Mouse (Mus musculus): ENCODE measurements around the gene Nacc1.

The Nacc1 gene

DNA sequence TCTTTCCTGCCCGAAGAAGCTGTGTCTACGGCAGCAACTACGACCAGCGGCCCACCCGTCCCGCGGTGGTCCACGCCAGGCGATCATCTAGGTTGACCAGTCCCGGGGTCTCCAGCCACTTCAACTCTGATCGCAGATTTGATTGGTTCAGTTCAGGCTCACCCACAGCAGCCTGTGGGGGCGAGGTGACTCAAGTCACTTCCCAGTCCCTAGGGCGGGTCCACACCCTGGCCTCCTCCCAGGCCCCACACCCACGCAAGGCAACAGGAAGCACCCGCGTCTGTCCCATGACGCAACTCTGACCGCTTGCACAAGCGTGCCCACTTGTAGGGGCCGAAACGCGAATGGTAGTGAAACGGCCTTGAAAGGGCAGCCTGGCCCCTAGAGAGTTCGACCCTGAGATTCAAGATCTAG is 26.2 kb downstream of the Nacc1 start:
- peak; percentile 97 for DNase-seq

- peak; percentile 83 for DNase-seq
Measured at GRCm38 (mm10) chr8:84660819-84661457, 26.7 kb downstream of the Nacc1 start.

DNA sequence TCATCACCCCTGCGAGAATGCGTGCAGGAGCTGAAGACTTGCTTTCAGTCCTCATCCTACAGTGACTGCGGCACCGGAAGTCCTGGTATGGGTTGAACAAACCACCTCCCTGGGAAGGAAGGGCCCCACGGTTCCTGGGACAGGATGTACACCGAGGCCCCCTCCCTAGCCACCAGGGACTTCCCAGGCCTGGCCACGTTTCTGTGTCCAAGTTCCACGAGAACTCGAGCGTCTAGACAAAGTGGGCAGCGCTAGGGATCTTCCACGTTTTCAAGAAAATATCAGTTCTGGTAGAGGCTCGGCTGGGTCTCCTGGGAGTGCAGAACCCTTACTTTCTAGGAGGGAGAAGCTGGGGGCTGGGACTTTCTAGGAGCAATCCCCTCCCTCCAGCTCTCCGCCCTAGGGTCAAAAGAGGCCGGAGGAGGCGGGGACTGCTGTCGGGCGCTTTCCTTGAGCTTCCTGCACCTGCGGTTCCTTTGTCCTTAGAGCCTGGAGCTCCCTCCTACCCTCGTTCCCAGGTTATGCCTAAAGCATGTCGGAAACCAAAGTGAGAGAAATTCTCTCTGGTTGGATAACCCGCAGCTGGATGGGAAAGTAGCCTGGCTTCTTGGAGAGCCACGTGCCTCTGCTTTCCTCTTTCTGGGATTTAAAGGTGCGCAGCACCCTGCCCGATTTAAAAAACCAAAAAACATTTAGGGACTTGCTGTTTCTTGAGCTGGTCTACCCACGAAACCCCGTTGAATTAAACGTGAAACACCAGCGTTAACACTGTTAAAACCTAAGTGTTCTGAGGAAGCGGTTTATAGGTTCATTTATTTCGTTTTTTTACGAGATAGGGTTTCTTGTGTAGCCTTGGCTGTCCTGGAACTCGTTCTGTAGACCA is 27.5 kb downstream of the Nacc1 start:
- peak; percentile 87 for DNase-seq

- no peak for DNase-seq
Measured at GRCm38 (mm10) chr8:84658951-84659350, 28.7 kb downstream of the Nacc1 start.

DNA sequence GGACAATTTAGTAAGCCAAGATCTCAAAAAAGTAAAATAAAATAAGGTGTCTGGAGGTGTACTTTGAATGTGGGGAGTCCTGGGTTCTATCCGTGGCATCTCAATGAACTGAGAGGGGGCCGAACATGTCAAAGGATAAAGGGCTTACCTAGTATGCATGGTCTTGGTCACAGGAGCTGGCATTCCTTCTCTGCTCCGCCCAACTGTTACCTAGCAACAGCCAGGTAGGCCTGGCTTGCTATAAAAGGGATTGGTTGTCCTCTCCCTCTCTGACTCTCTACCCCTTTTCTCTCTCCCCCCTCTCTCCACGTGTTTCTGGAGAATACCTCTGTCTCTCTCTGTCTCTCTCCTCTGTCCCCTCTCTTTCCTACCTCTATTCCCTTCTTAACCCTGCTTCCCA is 30.0 kb downstream of the Nacc1 start:
- DNase-seq, result peak; percentile 61

- DNase-seq, result no peak
Measured at GRCm38 (mm10) chr8:84657203-84657602, 30.5 kb downstream of the Nacc1 start.

DNA sequence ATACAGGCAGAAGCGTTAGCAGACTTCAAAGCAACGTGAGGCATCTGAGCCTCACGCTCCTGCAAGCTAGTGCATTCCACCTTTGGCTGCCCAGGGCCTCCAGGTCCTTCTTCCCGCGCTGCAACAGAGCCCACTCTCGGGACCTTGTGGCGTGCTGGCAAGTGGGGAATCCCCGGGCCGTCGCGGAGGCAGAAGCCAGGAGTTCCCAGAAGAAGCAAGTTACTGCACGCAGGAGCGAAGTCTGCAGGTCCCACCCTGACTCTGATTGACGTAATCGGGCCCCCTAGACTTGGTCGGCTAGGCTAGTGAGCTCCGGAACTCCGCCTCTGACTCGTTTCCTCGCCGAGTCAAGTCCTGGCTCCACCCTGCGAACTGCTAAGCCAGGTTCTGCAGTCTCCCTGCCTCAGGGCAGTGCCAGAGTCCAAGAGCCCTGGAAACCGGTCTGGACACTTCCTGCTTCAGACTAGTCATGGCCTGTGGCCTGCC is 31.0 kb downstream of the Nacc1 start:
- DNase-seq, result peak; percentile 95

DNA sequence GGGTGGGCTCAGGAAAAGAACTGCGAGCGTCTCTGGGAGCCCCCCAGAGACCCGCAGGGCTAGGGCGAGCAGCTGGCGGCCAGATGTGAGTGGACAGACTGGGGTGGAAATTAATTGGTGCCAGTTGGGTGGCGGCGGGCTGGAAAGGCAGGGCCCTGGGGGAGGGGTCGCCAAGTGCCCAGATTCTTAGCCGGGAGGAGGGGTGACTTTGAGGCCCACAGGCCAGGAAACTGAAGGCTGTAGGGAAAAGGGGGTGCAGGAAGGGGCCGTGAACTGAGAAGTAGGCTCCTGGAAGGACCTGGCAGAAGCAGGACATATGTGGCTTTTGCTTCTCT is 31.5 kb downstream of the Nacc1 start:
- DNase-seq, result peak; percentile 62

DNA sequence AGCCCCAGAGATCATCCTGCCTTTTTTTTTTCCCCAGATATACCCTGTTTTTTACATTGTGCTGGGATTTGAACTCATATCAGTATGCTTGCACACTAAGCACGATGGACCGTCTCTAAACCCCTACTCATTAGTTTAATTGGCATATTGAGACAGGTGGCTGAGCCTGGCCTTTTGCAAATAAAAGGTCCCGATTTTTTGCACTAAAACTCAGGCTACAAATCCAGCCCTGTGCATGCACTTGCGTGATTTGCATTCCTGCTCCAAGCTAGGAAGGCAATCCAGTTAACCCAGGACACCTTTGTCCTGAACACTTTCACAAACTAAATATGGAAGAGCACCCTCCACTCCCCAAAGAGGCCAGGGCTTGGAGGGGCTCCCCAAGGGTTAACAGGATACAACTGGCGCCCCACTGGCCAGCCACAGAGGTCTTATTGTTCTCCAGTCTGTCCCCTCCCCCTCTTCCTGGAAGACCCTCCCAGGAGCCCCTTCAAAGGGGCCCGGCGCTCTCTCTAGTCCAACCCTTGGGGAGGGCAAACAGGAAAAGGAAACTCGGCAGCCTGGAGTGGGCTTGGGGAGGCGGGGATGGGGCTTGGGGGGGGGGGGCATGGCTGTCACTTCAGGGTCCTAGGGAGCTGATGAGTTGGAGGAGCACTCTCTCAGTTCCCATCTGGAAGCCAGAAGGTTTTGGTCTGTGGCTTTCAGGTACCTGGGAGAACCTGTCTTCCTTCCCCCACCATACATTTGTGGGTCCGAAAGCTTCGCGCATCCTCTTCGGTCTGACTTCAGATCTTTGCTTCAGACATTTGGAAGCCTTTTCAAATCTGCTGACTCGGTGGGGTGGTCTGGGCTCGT is 32.1 kb downstream of the Nacc1 start:
- DNase-seq, result peak; percentile 83

DNA sequence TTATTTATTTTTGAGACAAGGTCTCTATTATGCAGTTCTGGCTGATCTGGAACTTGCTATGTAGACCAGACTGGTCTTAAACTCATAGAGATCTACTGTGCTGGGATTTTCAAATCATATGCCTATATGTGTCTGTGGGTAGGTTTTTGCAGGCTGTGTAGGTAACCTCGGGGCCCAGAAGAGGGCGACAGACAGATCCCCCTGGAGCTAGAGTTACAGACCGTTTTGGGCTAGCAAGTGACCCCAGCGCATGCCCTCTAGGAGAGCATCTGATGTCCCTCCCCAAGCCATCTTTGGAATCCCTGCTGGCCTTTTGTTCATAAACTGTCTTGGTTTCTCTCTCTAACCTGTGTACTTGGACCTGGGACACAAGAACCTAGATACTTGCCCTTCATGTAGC is 33.1 kb downstream of the Nacc1 start:
- DNase-seq, result no peak

DNA sequence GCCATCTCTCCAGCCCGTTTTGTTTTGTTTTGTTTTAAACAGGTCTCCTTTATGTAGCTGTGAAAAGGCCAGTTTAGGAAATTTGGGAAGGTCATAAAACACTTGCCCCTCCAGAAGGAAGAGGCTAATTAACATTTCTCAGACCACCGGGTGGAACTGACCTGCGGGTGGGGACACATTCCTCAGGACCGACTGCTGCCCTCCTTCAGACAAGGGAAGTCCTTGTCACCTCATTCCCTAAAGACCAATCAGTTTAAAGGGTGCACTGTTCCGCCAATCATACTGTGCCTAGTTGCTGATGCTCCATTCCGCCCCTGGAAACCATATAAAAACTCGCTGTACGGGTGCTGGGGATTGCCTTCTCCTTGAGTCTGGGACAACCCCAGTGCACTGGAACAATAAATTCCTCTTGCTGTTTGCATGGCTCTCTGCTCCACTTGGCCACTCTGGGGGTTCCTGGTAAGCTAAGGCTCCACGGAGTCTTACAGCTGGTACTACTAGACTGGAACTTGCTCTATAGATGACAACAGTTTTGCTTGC is 34.5 kb downstream of the Nacc1 start:
- no peak for DNase-seq

- DNase-seq, result no peak
Measured at GRCm38 (mm10) chr8:84650213-84650612, 37.4 kb downstream of the Nacc1 start.

DNA sequence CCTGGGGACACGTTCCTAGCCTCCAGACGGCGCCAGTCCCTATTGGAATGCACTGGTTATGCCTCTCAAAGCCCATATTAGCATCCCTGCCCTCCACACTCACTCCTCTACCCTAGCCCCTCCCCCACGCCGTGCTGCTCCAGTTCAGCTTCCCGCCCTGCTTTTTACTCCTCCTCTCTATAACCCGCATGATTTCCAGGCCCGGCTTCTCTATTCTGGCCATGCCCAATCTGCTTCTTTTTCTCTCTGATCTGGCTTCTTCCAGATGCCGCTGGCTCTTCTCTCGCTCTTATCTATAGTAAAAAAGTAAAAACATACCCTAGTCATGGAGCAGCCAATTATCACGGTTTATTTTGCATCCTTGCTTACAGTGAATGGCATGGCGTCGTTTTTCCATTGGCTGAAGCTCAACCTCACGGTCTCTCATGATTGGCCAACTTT is 40.2 kb downstream of the Nacc1 start:
- DNase-seq, result peak; percentile 49

DNA sequence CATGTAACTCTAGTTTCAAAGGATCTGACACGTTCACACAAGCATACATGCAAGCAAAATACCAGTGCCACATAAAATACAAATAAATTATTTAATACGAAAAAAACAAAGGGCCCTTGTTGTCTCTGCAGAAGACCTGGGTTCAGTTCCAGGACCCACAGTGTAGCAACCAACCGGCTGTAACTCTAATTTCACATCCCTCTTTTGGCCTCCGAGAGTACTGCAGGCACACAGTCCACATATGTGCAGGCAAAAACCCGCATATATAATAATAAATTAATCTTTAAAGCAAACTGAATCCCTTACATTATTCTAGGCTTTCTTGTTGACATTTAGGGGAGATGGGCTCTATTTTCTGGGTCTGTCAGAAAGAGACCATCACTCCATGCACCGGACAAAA is 40.9 kb downstream of the Nacc1 start:
- no peak for DNase-seq

GRCm38 (mm10) chr8:84643019-84643418 is 44.6 kb downstream of the Nacc1 start:
- no peak for DNase-seq

GRCm38 (mm10) chr8:84641578-84642361 is 45.9 kb downstream of the Nacc1 start:
- DNase-seq, result no peak

- no peak for DNase-seq
Measured at GRCm38 (mm10) chr8:84640617-84641294, 46.9 kb downstream of the Nacc1 start.

DNA sequence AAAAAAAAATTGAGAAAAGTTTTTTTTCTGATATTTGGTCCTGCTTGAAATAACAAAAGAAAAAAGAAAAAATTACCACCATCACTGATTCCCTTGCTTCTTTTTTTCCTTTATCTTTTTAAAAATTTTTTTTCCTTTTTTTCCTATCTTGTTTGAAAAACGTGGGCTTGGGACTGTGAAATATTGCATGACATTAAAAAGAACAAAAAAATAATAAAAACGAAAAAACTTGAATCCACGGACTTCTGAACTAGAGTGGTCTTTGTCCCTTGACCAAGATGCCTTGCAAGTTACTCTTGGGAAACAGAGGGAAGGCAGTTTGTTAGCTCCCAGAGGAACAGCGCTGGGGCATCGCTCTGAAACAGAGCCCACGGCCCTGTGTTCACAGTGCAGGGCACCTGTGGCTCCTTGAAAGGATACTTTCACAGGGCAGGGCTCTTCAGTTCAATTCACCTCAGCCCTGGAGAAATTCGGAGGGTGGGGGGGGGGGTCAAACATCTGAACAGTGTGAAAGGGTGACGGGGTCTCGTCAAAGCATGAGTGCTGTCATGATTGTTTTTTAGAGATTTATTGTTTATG is 47.6 kb downstream of the Nacc1 start:
- no peak for DNase-seq

DNA sequence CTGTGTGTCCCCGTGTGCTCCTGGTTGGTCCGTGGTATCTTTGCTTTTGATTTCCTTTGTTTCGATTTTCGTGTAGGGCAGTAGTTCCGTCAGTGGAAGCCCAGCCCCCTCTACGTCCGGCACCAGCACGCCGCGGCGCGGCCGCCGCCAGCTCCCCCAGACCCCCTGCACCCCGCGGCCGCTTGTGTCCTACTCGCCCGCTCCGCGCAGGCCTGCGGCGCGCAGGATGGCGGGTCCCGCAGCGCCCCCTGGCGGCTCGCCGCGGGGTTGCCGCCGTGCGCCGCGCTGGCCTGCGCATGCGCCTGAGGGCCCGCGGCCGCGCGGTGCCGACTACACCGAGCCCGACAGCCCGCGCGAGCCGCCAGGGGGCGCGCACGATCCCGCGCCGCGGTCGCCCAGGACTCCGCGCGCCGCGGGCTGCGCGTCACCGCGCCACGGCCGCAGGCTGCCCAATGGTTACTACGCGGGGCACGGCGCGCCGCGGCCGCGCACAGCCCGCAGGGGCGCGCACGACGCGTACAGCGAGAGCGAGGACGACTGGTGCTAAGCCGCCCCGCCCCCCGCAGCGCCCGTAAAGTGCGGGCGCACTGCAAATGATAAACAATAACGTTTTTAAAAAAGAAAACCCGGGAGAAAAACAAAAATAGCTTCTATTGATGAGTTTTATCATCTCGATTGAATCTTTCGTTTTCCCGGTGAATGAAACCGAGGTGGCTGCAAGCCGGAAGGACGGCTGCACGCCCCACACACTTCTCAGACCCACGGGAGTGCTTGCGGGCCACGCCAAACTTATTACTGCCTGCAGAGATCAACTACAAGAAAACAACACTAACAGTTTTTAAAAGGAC is 48.3 kb downstream of the Nacc1 start:
- DNase-seq, result peak; percentile 94

- peak; percentile 52 for DNase-seq
Measured at GRCm38 (mm10) chr8:84638555-84639161, 49.0 kb downstream of the Nacc1 start.

Measured in lung, postnatal 10 days (tissue).